Mouse (Mus musculus) spleen, postnatal 0 days (tissue): ENCODE measurements around the gene Osbpl7. TPM values are rescaled to one million over a fixed set of nuclear protein-coding genes. Genes with fewer than 3 reads are reported as not detected.

ENCODE experiments used
- polyA plus RNA-seq: library from polyadenylated mRNA; unstranded; fragments of >200 nt; fragmentation: Nextera tagmentation; extraction: Ambion mirVana; gene quantifications from 2 replicates; pipeline ENCODE4 v1.2.1, GENCODE M21; 2015

Osbpl7 gene
- 4.7 and 7.1 TPM in 2 replicates for polyA plus RNA-seq

DNA sequence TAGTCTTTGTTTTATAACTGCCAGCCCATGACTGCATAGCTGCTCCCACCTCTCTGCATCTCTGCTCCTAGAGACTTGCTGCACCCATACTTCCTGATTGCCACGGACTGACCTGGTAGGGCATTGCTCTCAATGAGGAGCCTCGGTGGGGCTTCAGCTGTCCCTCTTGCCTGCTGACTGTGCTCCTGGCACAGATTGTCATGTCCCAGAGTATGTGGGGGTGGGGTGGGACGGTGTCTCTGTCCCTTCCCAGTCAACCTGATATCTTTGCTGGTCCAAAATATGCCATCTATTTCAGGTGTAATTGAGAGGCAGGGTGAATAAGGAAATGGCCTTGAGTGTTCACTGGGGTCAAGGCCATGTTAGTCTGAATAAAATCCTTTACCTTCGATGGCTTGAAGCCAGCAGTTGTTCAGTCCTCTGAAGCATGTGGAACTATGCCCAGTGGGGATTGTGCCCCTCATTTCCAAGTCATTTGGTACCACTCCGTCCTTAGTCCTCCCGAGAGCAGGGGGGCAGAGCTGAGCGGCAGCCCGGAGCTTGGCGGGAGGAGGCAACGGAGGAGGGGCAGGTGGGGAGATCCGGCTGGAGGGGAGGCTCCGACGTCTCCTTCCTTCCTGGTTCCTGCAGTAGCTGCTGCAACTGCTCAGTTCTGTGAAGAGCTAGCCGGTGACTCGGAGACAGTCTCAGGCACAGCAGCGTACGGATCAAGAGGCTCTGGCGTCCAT lies at the start of gene Osbpl7:
Gene Osbpl7 (plus strand): TSS at position 413 of the 728 bp plus-strand sequence.

GRCm38 (mm10) chr11:97013121-97013670 lies 37.2 kb upstream of the Osbpl7 start, which contains the start of gene Sp6:
Gene Sp6 (plus strand): TSS chr11:97013394.

DNA sequence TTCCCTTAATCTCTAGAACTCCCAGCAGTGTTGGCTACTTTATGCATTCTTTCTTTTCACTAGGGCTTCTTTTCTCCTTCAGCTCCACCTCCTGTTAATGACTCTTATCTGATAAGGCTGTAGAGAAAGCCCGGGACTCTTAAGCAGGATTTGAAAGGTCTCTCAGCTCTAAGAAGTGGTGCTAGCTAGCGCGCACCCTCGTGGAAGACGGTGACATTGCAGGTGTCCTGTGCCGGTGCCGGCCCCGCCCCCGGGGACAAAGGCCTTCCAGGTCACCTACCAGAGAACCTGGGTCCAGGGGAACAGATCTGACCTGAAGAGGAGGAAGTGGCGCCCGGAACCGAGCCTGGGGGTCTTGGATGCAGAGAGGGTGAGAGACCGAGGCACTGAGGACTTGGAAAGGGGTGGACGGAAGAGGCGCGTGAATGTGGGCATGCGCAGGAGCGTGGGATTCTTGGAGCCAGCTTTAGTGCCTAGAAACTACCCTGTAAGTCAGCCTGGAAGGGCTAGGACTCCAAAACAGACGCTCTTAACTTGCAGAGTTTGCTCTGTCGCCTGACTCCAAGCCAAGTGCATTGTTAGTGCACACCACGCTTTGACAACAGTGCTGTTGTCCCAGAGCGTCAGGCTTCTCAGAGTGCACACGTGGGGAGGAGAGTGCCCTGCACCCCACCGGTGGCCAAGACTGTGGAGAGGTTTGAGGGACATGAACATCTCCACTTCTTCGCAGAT lies 20.6 kb upstream of the Osbpl7 start, which contains the start of gene Scrn2:
Gene Scrn2 (plus strand): TSS at position 253 of the 732 bp plus-strand sequence.

DNA sequence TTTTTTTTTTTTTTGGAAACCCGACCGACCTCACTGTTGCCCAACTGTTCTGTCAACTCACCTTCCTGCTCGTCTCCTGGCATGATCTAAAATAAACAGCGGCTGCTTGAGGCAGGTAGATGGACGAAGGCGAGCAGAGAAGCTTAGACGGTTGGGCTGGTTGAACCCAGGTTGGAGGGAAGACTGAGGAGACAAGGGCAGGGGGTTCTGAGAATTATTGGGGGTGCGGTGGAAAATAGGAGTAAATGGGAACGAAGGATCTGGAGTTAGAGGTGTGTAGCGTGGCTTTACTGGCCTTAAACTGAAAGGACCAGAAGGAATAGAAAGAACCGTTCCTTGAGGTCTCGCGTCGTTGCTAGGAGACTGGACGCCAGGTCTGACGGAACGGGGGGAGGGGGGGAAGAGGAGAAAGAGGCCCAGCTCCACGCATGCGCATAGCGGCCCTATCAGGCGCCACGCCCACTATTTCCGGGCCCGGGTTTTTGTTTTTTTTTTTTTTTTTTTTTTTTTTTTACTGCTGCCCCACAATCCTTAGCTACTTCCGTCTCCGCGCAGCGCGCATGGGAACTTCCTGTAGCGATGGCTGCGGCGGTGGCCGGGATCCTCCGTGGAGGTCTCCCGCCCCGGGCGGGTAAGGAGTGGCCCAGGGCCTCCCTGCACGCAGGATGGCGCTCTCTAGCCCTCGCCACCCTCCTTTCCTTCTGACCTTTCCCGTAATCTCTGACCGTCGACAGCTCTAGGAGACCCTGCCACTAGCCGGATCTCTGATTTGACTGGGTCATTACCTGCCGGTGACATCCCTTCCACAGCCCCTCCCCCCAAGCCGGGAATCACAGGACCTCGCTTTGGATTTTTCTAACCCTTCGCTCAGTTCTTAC lies 9.2 kb upstream of the Osbpl7 start, which contains the start of the genes Lrrc46 and Mrpl10:
Gene Lrrc46 (minus strand): TSS at position 386 of the 878 bp plus-strand sequence.
Gene Mrpl10 (plus strand): TSS at position 539 of the 878 bp plus-strand sequence.

DNA sequence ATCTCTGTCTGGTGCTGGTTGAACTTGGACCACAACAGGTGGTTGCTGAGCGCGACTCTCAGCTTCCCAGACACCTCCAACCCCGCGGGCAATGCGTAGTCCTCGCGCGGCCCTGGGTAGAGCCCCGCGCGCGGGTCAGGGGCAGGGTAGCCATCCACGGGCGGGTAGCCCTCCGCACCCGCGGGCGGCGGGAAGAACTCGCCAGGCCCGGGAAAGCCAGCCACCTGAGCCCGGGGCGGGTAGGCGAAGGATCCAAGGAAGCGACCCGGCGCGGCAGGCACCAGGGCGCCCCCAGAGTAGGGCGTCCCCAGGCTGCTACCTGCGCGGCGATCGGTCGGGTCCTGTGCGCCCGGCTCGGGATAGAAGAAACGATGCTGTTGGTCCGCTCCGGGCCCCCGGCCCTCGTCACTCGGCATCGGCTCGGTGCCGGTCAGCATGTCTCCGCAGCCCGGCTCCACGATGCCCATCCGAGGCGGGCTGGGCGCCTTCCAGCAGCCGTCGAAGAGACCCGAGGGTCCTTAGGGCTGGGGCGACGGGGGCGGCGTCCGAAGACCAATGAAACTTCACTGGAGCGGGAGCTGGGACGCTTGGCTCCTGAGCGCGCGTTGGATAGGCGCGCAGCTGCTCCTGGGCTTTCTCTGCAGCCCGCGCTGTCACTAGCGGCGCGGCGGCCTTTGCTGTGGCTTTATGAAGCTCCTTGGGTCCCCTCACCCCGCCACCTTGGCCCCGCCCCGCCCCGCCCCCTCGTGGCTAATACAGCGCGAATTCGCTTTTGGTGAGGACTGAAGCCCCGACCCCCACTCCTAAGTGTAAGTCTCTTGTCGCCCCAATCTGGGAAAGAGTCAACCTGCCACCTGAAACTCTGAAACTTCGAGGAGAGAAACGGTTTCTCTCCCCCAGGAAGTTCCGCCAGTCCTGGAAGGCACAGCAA lies 64.5 kb downstream of the Osbpl7 start, which contains the start of gene Tbx21:
Gene Tbx21 (minus strand): TSS at position 661 of the 931 bp plus-strand sequence.

Other genes starting within 250 kb of the Osbpl7 start
- 18.3 and 22.8 TPM in 2 replicates for gene Nfe2l1, start 220.7 kb upstream of the Osbpl7 start, polyA plus RNA-seq
- gene Copz2, start 200.8 kb upstream of the Osbpl7 start, polyA plus RNA-seq: 33.8 and 42.6 TPM in 2 replicates
- gene Cdk5rap3, start 134.1 kb upstream of the Osbpl7 start, polyA plus RNA-seq: 44.2 and 45.6 TPM in 2 replicates
- 3.2 and 4.4 TPM in 2 replicates for gene Prr15l, start 122.5 kb upstream of the Osbpl7 start, polyA plus RNA-seq
- gene Pnpo, start 106.6 kb upstream of the Osbpl7 start, polyA plus RNA-seq: 410 and 492 TPM in 2 replicates
- 14.4 and 14.5 TPM in 2 replicates for gene Sp2, start 67.7 kb upstream of the Osbpl7 start, polyA plus RNA-seq
- 0.11 TPM in 1 of 2 replicates, not detected in the other for gene Sp6, start 37.2 kb upstream of the Osbpl7 start, polyA plus RNA-seq
- 6.8 and 8.7 TPM in 2 replicates for gene Scrn2, start 20.7 kb upstream of the Osbpl7 start, polyA plus RNA-seq
- 0.41 TPM in 2 replicates for gene Lrrc46, start 9.2 kb upstream of the Osbpl7 start, polyA plus RNA-seq
- 41.0 and 45.8 TPM in 2 replicates for gene Mrpl10, start 9.1 kb upstream of the Osbpl7 start, polyA plus RNA-seq
- 0.41 and 0.92 TPM in 2 replicates for gene Tbx21, start 64.7 kb downstream of the Osbpl7 start, polyA plus RNA-seq
- 3.0 and 4.4 TPM in 2 replicates for gene Tbkbp1, start 100.9 kb downstream of the Osbpl7 start, polyA plus RNA-seq
- gene Kpnb1, start 137.3 kb downstream of the Osbpl7 start, polyA plus RNA-seq: 27.6 and 28.1 TPM in 2 replicates
- 26.6 and 32.3 TPM in 2 replicates for gene Npepps, start 230.0 kb downstream of the Osbpl7 start, polyA plus RNA-seq